Mouse (Mus musculus): Measurements from ENCODE around the gene Gm45062. TPM values are rescaled to one million over a fixed set of nuclear protein-coding genes. Genes with fewer than 3 reads are reported as not detected.
A peak's percentile ranks its signal among the peaks of the same experiment; 100 is the strongest.

Gm45062 gene
- polyA plus RNA-seq (2012; rRNA removed), result 0.26 and 1.2 TPM in 2 replicates

- no peaks in the 10 kb centered on the region; the same call in 1 of the 2 replicates for H3K4me1 ChIP-seq (ENCODE audit: control insufficient read depth, insufficient read depth, low read length)
- H3K4me3 ChIP-seq (replicated peaks; ENCODE audit: extremely low read depth, low read depth, low read length), result peak within 1 kb of the TSS; percentile 99
- DNase-seq, result peak; percentile 97
- TF ChIP-seq POLR2A (IDR thresholded peaks at IDR 0.05; ENCODE audit: borderline replicate concordance, extremely low read depth, low read depth, low read length), result peak; percentile 71; the same call in 1 of the 2 replicates
- TF ChIP-seq CTCF (IDR thresholded peaks at IDR 0.05; ENCODE audit: insufficient read depth, low read length), result no peak
- WGBS, result under 1% methylated on average over 64 of the region's 64 CpGs
These were observed at the start of gene Gm45062, which contains the start of the genes Rpa3 and Umad1 for GRCm38 (mm10) chr6:8259004-8259666. Gm45062 (plus strand) TSS chr6:8259450. Rpa3 (minus strand) TSS chr6:8259173. Umad1 (plus strand) TSS chr6:8259288.

GRCm38 (mm10) chr6:8209866-8210186 is 49.4 kb upstream of the Gm45062 start:
- 10% methylated on average over 10 of the region's 10 CpGs for WGBS
- DNase-seq, result no peak

GRCm38 (mm10) chr6:8210661-8211060 is 48.6 kb upstream of the Gm45062 start:
- no peak for DNase-seq
- no peak for TF ChIP-seq CTCF (IDR thresholded peaks at IDR 0.05; ENCODE audit: insufficient read depth, low read length)
- TF ChIP-seq POLR2A (IDR thresholded peaks at IDR 0.05; ENCODE audit: borderline replicate concordance, extremely low read depth, low read depth, low read length), result no peak
- Histone ChIP-seq H3K4me1 (ENCODE audit: control insufficient read depth, insufficient read depth, low read length) (peaks cover 2% of the 10 kb centered on the region), H3K4me3 (replicated peaks; ENCODE audit: extremely low read depth, low read depth, low read length) (no peak overlapping the region)
- WGBS, result 89% methylated on average over 3 of the region's 3 CpGs

More at GRCm38 (mm10) chr6:8209866-8210186, 49.4 kb upstream of the Gm45062 start:
- TF ChIP-seq POLR2A (IDR thresholded peaks at IDR 0.05; ENCODE audit: borderline replicate concordance, extremely low read depth, low read depth, low read length) (no peak), CTCF (IDR thresholded peaks at IDR 0.05; ENCODE audit: insufficient read depth, low read length) (no peak)
- Histone ChIP-seq H3K4me1 (ENCODE audit: control insufficient read depth, insufficient read depth, low read length) (peaks cover 2% of the 10 kb centered on the region), H3K4me3 (replicated peaks; ENCODE audit: extremely low read depth, low read depth, low read length) (peak overlapping the region; percentile 76)

GRCm38 (mm10) chr6:8227035-8227434 is 32.2 kb upstream of the Gm45062 start:
- no peak for DNase-seq
- 75% methylated on average over 3 of the region's 3 CpGs for WGBS
- Histone ChIP-seq H3K4me3 (replicated peaks; ENCODE audit: extremely low read depth, low read depth, low read length) (no peak overlapping the region), H3K4me1 (ENCODE audit: control insufficient read depth, insufficient read depth, low read length) (no peaks in the 10 kb centered on the region)
- no peak for TF ChIP-seq CTCF (IDR thresholded peaks at IDR 0.05; ENCODE audit: insufficient read depth, low read length)
- TF ChIP-seq POLR2A (IDR thresholded peaks at IDR 0.05; ENCODE audit: borderline replicate concordance, extremely low read depth, low read depth, low read length), result no peak

- TF ChIP-seq POLR2A (IDR thresholded peaks at IDR 0.05; ENCODE audit: borderline replicate concordance, extremely low read depth, low read depth, low read length), result no peak
- TF ChIP-seq CTCF (IDR thresholded peaks at IDR 0.05; ENCODE audit: insufficient read depth, low read length), result no peak
- DNase-seq, result no peak
- Histone ChIP-seq H3K4me3 (replicated peaks; ENCODE audit: extremely low read depth, low read depth, low read length) (no peak overlapping the region), H3K4me1 (ENCODE audit: control insufficient read depth, insufficient read depth, low read length) (no peaks in the 10 kb centered on the region)
- 86% methylated on average over 3 of the region's 3 CpGs for WGBS
These were observed 30.7 kb upstream of the Gm45062 start for GRCm38 (mm10) chr6:8228596-8228995.

GRCm38 (mm10) chr6:8258316-8258715 is 934 bp upstream of the Gm45062 start:
- Histone ChIP-seq H3K4me1 (ENCODE audit: control insufficient read depth, insufficient read depth, low read length) (no peaks in the 10 kb centered on the region; the same call in 1 of the 2 replicates), H3K4me3 (replicated peaks; ENCODE audit: extremely low read depth, low read depth, low read length) (peak overlapping the region; percentile 99)
- WGBS, result 5% methylated on average over 6 of the region's 6 CpGs
- no peak for DNase-seq
- TF ChIP-seq POLR2A (IDR thresholded peaks at IDR 0.05; ENCODE audit: borderline replicate concordance, extremely low read depth, low read depth, low read length) (no peak), CTCF (IDR thresholded peaks at IDR 0.05; ENCODE audit: insufficient read depth, low read length) (no peak)

- no peak for TF ChIP-seq CTCF (IDR thresholded peaks at IDR 0.05; ENCODE audit: insufficient read depth, low read length)
- TF ChIP-seq POLR2A (IDR thresholded peaks at IDR 0.05; ENCODE audit: borderline replicate concordance, extremely low read depth, low read depth, low read length), result no peak
- H3K4me1 ChIP-seq (ENCODE audit: control insufficient read depth, insufficient read depth, low read length), result no peaks in the 10 kb centered on the region; the same call in 1 of the 2 replicates
- 2% methylated on average over 8 of the region's 8 CpGs for WGBS
- H3K4me3 ChIP-seq (replicated peaks; ENCODE audit: extremely low read depth, low read depth, low read length), result peak overlapping the region; percentile 79
- DNase-seq, result no peak
These were observed 406 bp downstream of the Gm45062 start for GRCm38 (mm10) chr6:8259667-8260044.

GRCm38 (mm10) chr6:8271047-8271446 is 11.8 kb downstream of the Gm45062 start:
- 92% methylated on average over 3 of the region's 3 CpGs for WGBS
- peaks cover 4% of the 10 kb centered on the region; the same call in 1 of the 2 replicates for H3K4me1 ChIP-seq (ENCODE audit: control insufficient read depth, insufficient read depth, low read length)
- TF ChIP-seq POLR2A (IDR thresholded peaks at IDR 0.05; ENCODE audit: borderline replicate concordance, extremely low read depth, low read depth, low read length) (no peak), CTCF (IDR thresholded peaks at IDR 0.05; ENCODE audit: insufficient read depth, low read length) (no peak)
- H3K4me3 ChIP-seq (replicated peaks; ENCODE audit: extremely low read depth, low read depth, low read length), result no peak overlapping the region
- DNase-seq, result no peak

- DNase-seq, result peak; percentile 49
- Histone ChIP-seq H3K4me3 (replicated peaks; ENCODE audit: extremely low read depth, low read depth, low read length) (no peak overlapping the region), H3K4me1 (ENCODE audit: control insufficient read depth, insufficient read depth, low read length) (peaks cover 3% of the 10 kb centered on the region; the same call in 1 of the 2 replicates)
- WGBS, result 21% methylated on average over 6 of the region's 6 CpGs
- TF ChIP-seq CTCF (IDR thresholded peaks at IDR 0.05; ENCODE audit: insufficient read depth, low read length), result peak; percentile 50
- no peak for TF ChIP-seq POLR2A (IDR thresholded peaks at IDR 0.05; ENCODE audit: borderline replicate concordance, extremely low read depth, low read depth, low read length)
These were observed 15.3 kb downstream of the Gm45062 start for GRCm38 (mm10) chr6:8274387-8275054.
